Mouse (Mus musculus) embryonic fibroblast, embryonic 13.5 days (primary cell): ENCODE measurements around the gene Camk1d. TPM values are rescaled to one million over a fixed set of nuclear protein-coding genes. Genes with fewer than 3 reads are reported as not detected.

Experiments used
- H3K27ac ChIP-seq: 2 replicates; pipeline ENCODE4 v1.5.1; 2012; ENCODE audit warnings: low read length, control low read depth, inconsistent platforms; ENCODE audit not compliant: insufficient read depth
- H3K4me1 ChIP-seq: 2 replicates; pipeline ENCODE4 v1.6.1; 2011; ENCODE audit warnings: low read length; ENCODE audit not compliant: control insufficient read depth, insufficient read depth
- H3K4me3 ChIP-seq: 2 replicates; pipeline ENCODE4 v1.5.1; 2011; ENCODE audit warnings: mild to moderate bottlenecking, control low read depth, low read length; ENCODE audit not compliant: insufficient read depth
- CTCF ChIP-seq: IDR thresholded peaks from 2 replicates; pipeline ENCODE4 v1.5.1; 2011; ENCODE audit warnings: mild to moderate bottlenecking, control low read depth, low read length, moderate library complexity, borderline replicate concordance; ENCODE audit not compliant: insufficient read depth
- POLR2A ChIP-seq: IDR thresholded peaks from 2 replicates; pipeline ENCODE4 v1.6.1; 2011; ENCODE audit warnings: low read depth, mild to moderate bottlenecking, control low read depth, low read length, moderate library complexity
- polyA plus RNA-seq: library from polyadenylated mRNA; stranded (reverse); fragments of >200 nt; gene quantifications from 2 replicates; pipeline ENCODE4 v1.2.4, GENCODE M21; 2011; ENCODE audit warnings: low read depth; ENCODE audit not compliant: missing spikeins, insufficient read length

Camk1d gene
- polyA plus RNA-seq, 1 experiment = 4.3 TPM

- no peak for TF ChIP-seq CTCF
- no peak for TF ChIP-seq POLR2A
Observed at GRCm38 (mm10) chr2:5645584-5645983, 68.7 kb downstream of the Camk1d start.

GRCm38 (mm10) chr2:5643937-5644336 is 70.4 kb downstream of the Camk1d start:
- TF ChIP-seq POLR2A (no peak), CTCF (no peak)
- H3K4me1 ChIP-seq = peaks cover 8% of the 10 kb centered on the region
- H3K27ac ChIP-seq = no peak overlapping the region
- no peak overlapping the region for H3K4me3 ChIP-seq

More at GRCm38 (mm10) chr2:5645584-5645983, 68.7 kb downstream of the Camk1d start:
- Histone ChIP-seq H3K4me3 (no peak overlapping the region), H3K27ac (no peak overlapping the region), H3K4me1 (peaks cover 13% of the 10 kb centered on the region; the same call in 1 of the 2 replicates)

GRCm38 (mm10) chr2:5643226-5643625 is 71.1 kb downstream of the Camk1d start:
- TF ChIP-seq CTCF (no peak), POLR2A (no peak)
- H3K4me1 ChIP-seq = peaks cover 8% of the 10 kb centered on the region
- no peak overlapping the region for H3K27ac ChIP-seq
- H3K4me3 ChIP-seq = no peak overlapping the region

- H3K4me3 ChIP-seq = no peak overlapping the region
- peaks cover 8% of the 10 kb centered on the region for H3K4me1 ChIP-seq
- TF ChIP-seq CTCF (no peak), POLR2A (no peak)
- H3K27ac ChIP-seq = no peak overlapping the region
Observed at GRCm38 (mm10) chr2:5642624-5643023, 71.7 kb downstream of the Camk1d start.

- TF ChIP-seq POLR2A (no peak), CTCF (no peak)
- Histone ChIP-seq H3K4me1 (peaks cover 12% of the 10 kb centered on the region), H3K4me3 (no peak overlapping the region), H3K27ac (no peak overlapping the region)
Observed at GRCm38 (mm10) chr2:5641678-5642077, 72.6 kb downstream of the Camk1d start.

- H3K27ac ChIP-seq = no peak overlapping the region
- H3K4me3 ChIP-seq = no peak overlapping the region
- TF ChIP-seq POLR2A (no peak), CTCF (no peak)
- H3K4me1 ChIP-seq = peaks cover 12% of the 10 kb centered on the region
Observed at GRCm38 (mm10) chr2:5640586-5640985, 73.7 kb downstream of the Camk1d start.

- no peak overlapping the region for H3K4me3 ChIP-seq
- no peak for TF ChIP-seq CTCF
- no peak for TF ChIP-seq POLR2A
- no peak overlapping the region for H3K27ac ChIP-seq
- peaks cover 5% of the 10 kb centered on the region; the same call in 1 of the 2 replicates for H3K4me1 ChIP-seq
Observed at GRCm38 (mm10) chr2:5636801-5637742, 77.2 kb downstream of the Camk1d start.

GRCm38 (mm10) chr2:5632355-5632684 is 82.0 kb downstream of the Camk1d start:
- Histone ChIP-seq H3K27ac (no peak overlapping the region), H3K4me1 (peaks cover 4% of the 10 kb centered on the region; the same call in 1 of the 2 replicates), H3K4me3 (no peak overlapping the region)
- TF ChIP-seq CTCF (no peak), POLR2A (no peak)

GRCm38 (mm10) chr2:5631676-5632354 is 82.5 kb downstream of the Camk1d start:
- Histone ChIP-seq H3K27ac (no peak overlapping the region), H3K4me3 (no peak overlapping the region), H3K4me1 (peaks cover under 1% of the 10 kb centered on the region; the same call in 1 of the 2 replicates)
- TF ChIP-seq CTCF = no peak
- no peak for TF ChIP-seq POLR2A

GRCm38 (mm10) chr2:5630710-5631109 is 83.6 kb downstream of the Camk1d start:
- no peaks in the 10 kb centered on the region for H3K4me1 ChIP-seq
- no peak overlapping the region for H3K27ac ChIP-seq
- H3K4me3 ChIP-seq = no peak overlapping the region
- TF ChIP-seq CTCF (no peak), POLR2A (no peak)
